Comparison of ENCODE assay signal across 28 mouse cellular contexts in genomic region chr11:70582196-70582595, GRCm38 (mm10). TPM values are rescaled to one million over a fixed set of nuclear protein-coding genes. Genes with fewer than 3 reads are reported as not detected.
A peak's percentile ranks its signal among the peaks of the same experiment; 100 is the strongest.
DNase-seq lines count a peak whose midpoint lies in the region; ATAC-seq and TF ChIP-seq lines count a peak whose summit lies in the region.
"Had no signal": no experiment of that assay in that cellular context is flagged by ENCODE, and none has a peak within 500 bp of the region (broad histone marks: within the 10 kb centered on the region; RNA-seq: fewer than 3 reads in every experiment).

No protein-coding gene starts in this region.

- H3K4me3 ChIP-seq in heart, adult 2 months: no peak overlapping the region
- H3K4me3 ChIP-seq in heart, embryonic 10.5 days: no peak overlapping the region
- no peak overlapping the region for H3K4me3 ChIP-seq in lung, embryonic 15.5 days
- H3K4me3 ChIP-seq in CH12.LX (replicated peaks in 1 of 3; ENCODE audit: low read depth in 2 of 3, low read length in 2 of 3, poor library complexity in 1 of 3): no peak overlapping the region
- no peak overlapping the region for H3K4me3 ChIP-seq in intestine, embryonic 15.5 days (replicated peaks)
- H3K4me3 ChIP-seq: forebrain, embryonic 12.5 days; hindbrain, embryonic 13.5 days; liver, embryonic 13.5 days; midbrain, embryonic 10.5 days had no signal

- no peak overlapping the region for H3K4me2 ChIP-seq in lung, embryonic 15.5 days
- H3K4me2 ChIP-seq in CH12.LX (ENCODE audit: insufficient read depth, low read depth, poor library complexity, severe bottlenecking): no peak overlapping the region
- H3K4me2 ChIP-seq in intestine, embryonic 15.5 days (replicated peaks): no peak overlapping the region
- H3K4me2 ChIP-seq: forebrain, embryonic 12.5 days; heart, embryonic 11.5 days; hindbrain, embryonic 13.5 days; liver, embryonic 13.5 days had no signal

- peak overlapping the region; percentile 58 for H3K27ac ChIP-seq in heart, adult 2 months
- no peak overlapping the region for H3K27ac ChIP-seq in heart, embryonic 10.5 days
- H3K27ac ChIP-seq in lung, embryonic 15.5 days: 0 out of 2 replicates have a peak overlapping the region, but pooled peaks have one; percentile 4
- H3K27ac ChIP-seq in CH12.LX (ENCODE audit: insufficient read depth, low read depth): peak overlapping the region; percentile 63; the same call in 1 of the 2 replicates
- 0 out of 2 replicates have a peak overlapping the region, but pooled peaks have one; percentile 6 for H3K27ac ChIP-seq in intestine, embryonic 15.5 days
- H3K27ac ChIP-seq: forebrain, embryonic 12.5 days; midbrain, embryonic 10.5 days had no signal

- no peak overlapping the region for H3K9ac ChIP-seq in heart, adult 2 months (ENCODE audit: low read depth, low read length)
- no peak overlapping the region for H3K9ac ChIP-seq in lung, embryonic 15.5 days
- no peak overlapping the region for H3K9ac ChIP-seq in CH12.LX (ENCODE audit: insufficient read depth, low read depth)
- no peak overlapping the region for H3K9ac ChIP-seq in intestine, embryonic 15.5 days
- H3K9ac ChIP-seq: forebrain, embryonic 12.5 days; hindbrain, embryonic 13.5 days; liver, embryonic 13.5 days had no signal

- no peak for TF ChIP-seq CTCF in heart, adult 2 months (IDR thresholded peaks at IDR 0.05)
- no peak for TF ChIP-seq CTCF in CH12.LX (conservative IDR thresholded peaks at IDR 0.05 in 1 of 2, IDR thresholded peaks at IDR 0.05 in 1 of 2; ENCODE audit: low read depth in 2 of 2, low read length in 2 of 2)

- H3K79me2 ChIP-seq in heart, adult 2 months (replicated peaks; ENCODE audit: control insufficient read depth, insufficient read depth, low read length): peaks cover 7% of the 10 kb centered on the region
- peaks cover 14% of the 10 kb centered on the region for H3K79me2 ChIP-seq in CH12.LX (replicated peaks; ENCODE audit: control insufficient read depth, extremely low read depth, insufficient read depth, poor library complexity, severe bottlenecking)

- no peak for ATAC-seq in lung, embryonic 15.5 days (ENCODE audit: borderline replicate concordance, extremely low read depth, low FRiP score, low TSS enrichment)
- no peak for ATAC-seq in intestine, embryonic 15.5 days
- ATAC-seq: lung, postnatal 0 days; Patski had no signal

- intact Hi-C loops in heart, adult 2 months (cut with DNase I): no loop called here

- peaks cover 6% of the 10 kb centered on the region for H3K36me3 ChIP-seq in heart, adult 2 months (ENCODE audit: control insufficient read depth, insufficient read depth, low read length)
- H3K36me3 ChIP-seq in heart, embryonic 10.5 days: peaks cover 4% of the 10 kb centered on the region; the same call in 1 of the 2 replicates
- no peaks in the 10 kb centered on the region for H3K36me3 ChIP-seq in lung, embryonic 15.5 days
- peaks cover 0 to 22% of the 10 kb centered on the region in 2 experiments for H3K36me3 ChIP-seq in CH12.LX (replicated peaks in 1 of 2; ENCODE audit: control insufficient read depth in 1 of 2, insufficient read depth in 1 of 2, low read length in 1 of 2)
- H3K36me3 ChIP-seq in intestine, embryonic 15.5 days: no peaks in the 10 kb centered on the region
- H3K36me3 ChIP-seq: forebrain, embryonic 12.5 days; hindbrain, embryonic 13.5 days; liver, embryonic 13.5 days; midbrain, embryonic 10.5 days had no signal

- H3K4me1 ChIP-seq in heart, adult 2 months (ENCODE audit: control insufficient read depth, insufficient read depth, low read length): peaks cover 43% of the 10 kb centered on the region
- H3K4me1 ChIP-seq in heart, embryonic 10.5 days: peaks cover 55% of the 10 kb centered on the region
- peaks cover 77% of the 10 kb centered on the region for H3K4me1 ChIP-seq in lung, embryonic 15.5 days
- peaks cover 49 to 99% of the 10 kb centered on the region in 2 experiments for H3K4me1 ChIP-seq in CH12.LX (ENCODE audit: control insufficient read depth in 1 of 2, insufficient read depth in 2 of 2)
- peaks cover 56% of the 10 kb centered on the region for H3K4me1 ChIP-seq in intestine, embryonic 15.5 days (replicated peaks)

- dilution Hi-C loops in CH12.LX (cut with MboI; ENCODE audit: extremely low pct_ligation_motif_present, extremely low pct_unique_long_range_greater_than_20kb, low sequenced_read_pairs): no loop called here

- TF ChIP-seq RAD21 in CH12.LX (IDR thresholded peaks at IDR 0.05; ENCODE audit: low read depth, low read length): no peak

- TF ChIP-seq EP300 in heart, adult 2 months (IDR thresholded peaks at IDR 0.05; ENCODE audit: insufficient read depth, low read depth, low read length): no peak
- 0 out of 2 replicates have a peak, but pooled peaks have one; percentile 4 for TF ChIP-seq EP300 in CH12.LX (IDR thresholded peaks at IDR 0.05; ENCODE audit: low read length)

- no peak for DNase-seq in heart, adult 2 months
- DNase-seq in heart, embryonic 10.5 days (ENCODE audit: low spot score): no peak
- no peak for DNase-seq in lung, postnatal 4 days
- DNase-seq in CH12.LX (ENCODE audit: extremely low read depth): no peak
- no peak for DNase-seq in B cell, adult 2 months
- DNase-seq in urinary bladder, postnatal 10 days (ENCODE audit: low spot score): no peak
- DNase-seq: adrenal gland, postnatal 10 days; cerebellum, adult 9-11 months; kidney, adult 11 months; kidney, postnatal 10 days; left cerebral cortex, postnatal 4 days; liver, embryonic 13.5 days; right cerebral cortex, postnatal 14 days; spleen, adult 18-20 months had no signal

- TF ChIP-seq POLR2A in heart, adult 2 months (IDR thresholded peaks at IDR 0.05; ENCODE audit: insufficient read depth, low read depth, low read length): no peak
- no peak for TF ChIP-seq POLR2A in CH12.LX (IDR thresholded peaks at IDR 0.05; ENCODE audit: low read depth, low read length)

- 42% methylated on average over 3 of the region's 3 CpGs for WGBS in heart, adult 2 months
- WGBS in heart, embryonic 10.5 days: 78% methylated on average over 3 of the region's 3 CpGs
- WGBS in lung, embryonic 15.5 days: 39% methylated on average over 3 of the region's 3 CpGs
- WGBS in intestine, embryonic 15.5 days: 56% methylated on average over 3 of the region's 3 CpGs

- in situ Hi-C loops in CH12.LX (cut with MboI; ENCODE audit: low pct_ligation_motif_present, low pct_unique_long_range_greater_than_20kb, low sequenced_read_pairs): no loop called here

- no peaks in the 10 kb centered on the region for H3K9me3 ChIP-seq in heart, embryonic 10.5 days
- no peaks in the 10 kb centered on the region for H3K9me3 ChIP-seq in lung, embryonic 15.5 days
- H3K9me3 ChIP-seq in CH12.LX (replicated peaks; ENCODE audit: low read length): no peaks in the 10 kb centered on the region
- H3K9me3 ChIP-seq in intestine, embryonic 15.5 days: no peaks in the 10 kb centered on the region
- H3K9me3 ChIP-seq: forebrain, embryonic 12.5 days; hindbrain, embryonic 13.5 days; liver, embryonic 13.5 days; midbrain, embryonic 10.5 days had no signal

- no peaks in the 10 kb centered on the region for H3K27me3 ChIP-seq in heart, adult 2 months (ENCODE audit: control insufficient read depth, insufficient read depth, low read length)
- H3K27me3 ChIP-seq in heart, embryonic 10.5 days (ENCODE audit: insufficient read depth, poor library complexity, severe bottlenecking): no peaks in the 10 kb centered on the region
- no peaks in the 10 kb centered on the region for H3K27me3 ChIP-seq in lung, embryonic 15.5 days
- H3K27me3 ChIP-seq in CH12.LX (replicated peaks): no peaks in the 10 kb centered on the region
- no peaks in the 10 kb centered on the region for H3K27me3 ChIP-seq in intestine, embryonic 15.5 days (replicated peaks)
- H3K27me3 ChIP-seq: forebrain, embryonic 12.5 days; hindbrain, embryonic 13.5 days; liver, embryonic 13.5 days; Patski had no signal

RNA-seq across cellular contexts. Expression of gene Mink1, which starts 19.5 kb away (rescaled TPM):
- 10 to 100 TPM; 41.3 to 46.8 TPM for total RNA-seq in heart, adult 2 months (2021)
- polyA plus RNA-seq in heart, adult 2 months (2012; rRNA removed): 40.8 and 49.6 TPM in 2 replicates
- 12.6 and 14.9 TPM in 2 replicates for polyA plus RNA-seq in heart, embryonic 10.5 days (2016; fragmentation: Nextera tagmentation; extraction: Ambion mirVana)
- 8.6 and 10.8 TPM in 2 replicates for polyA plus RNA-seq in lung, embryonic 15.5 days (2015; fragmentation: Nextera tagmentation; extraction: Ambion mirVana)
- 24.3 and 31.2 TPM in 2 replicates for total RNA-seq in CH12.LX (2012; rRNA removed)
- total RNA-seq in CH12.LX (2014; rRNA removed): 11.6 and 15.0 TPM in 2 replicates
- polyA plus RNA-seq in CH12.LX (2012; ENCODE audit: insufficient read length, low read depth): 79.8 and 82.8 TPM in 2 replicates
- 11.8 and 12.7 TPM in 2 replicates for polyA plus RNA-seq in intestine, embryonic 15.5 days (2015; fragmentation: Nextera tagmentation; extraction: Ambion mirVana)

RNA-seq across cellular contexts. Expression of gene 4930544D05Rik, which starts 33.5 kb away (rescaled TPM):
- not detected for total RNA-seq in heart, adult 2 months (2021)
- polyA plus RNA-seq in heart, adult 2 months (2012; rRNA removed): 0.31 TPM in 1 of 2 replicates, not detected in the other
- polyA plus RNA-seq in heart, embryonic 10.5 days (2016; fragmentation: Nextera tagmentation; extraction: Ambion mirVana): not detected in 2 replicates
- not detected in 2 replicates for polyA plus RNA-seq in lung, embryonic 15.5 days (2015; fragmentation: Nextera tagmentation; extraction: Ambion mirVana)
- total RNA-seq in CH12.LX (2012; rRNA removed) (0.17 TPM in 1 of 2 replicates, not detected in the other), CH12.LX (2014; rRNA removed) (not detected in 2 replicates)
- polyA plus RNA-seq in CH12.LX (2012; ENCODE audit: insufficient read length, low read depth): not detected in 2 replicates
- not detected in 2 replicates for polyA plus RNA-seq in intestine, embryonic 15.5 days (2015; fragmentation: Nextera tagmentation; extraction: Ambion mirVana)
- total RNA-seq: adrenal gland, postnatal 10 days; gastrocnemius, postnatal 4 days; heart, postnatal 25 days; left cerebral cortex, postnatal 4 days; midbrain, postnatal 0 days; neutrophil, adult 5-6 weeks had no signal
- polyA plus RNA-seq: C2C12; forebrain, embryonic 12.5 days; heart, embryonic 11.5 days; hindbrain, embryonic 13.5 days; liver, embryonic 13.5 days; lung, postnatal 0 days; midbrain, embryonic 10.5 days; midbrain, postnatal 0 days; Patski had no signal

RNA-seq across cellular contexts. Expression of gene Chrne, which starts 36.8 kb away (rescaled TPM):
- not detected for total RNA-seq in heart, adult 2 months (2021)
- polyA plus RNA-seq in heart, adult 2 months (2012; rRNA removed): not detected in 2 replicates
- polyA plus RNA-seq in heart, embryonic 10.5 days (2016; fragmentation: Nextera tagmentation; extraction: Ambion mirVana): not detected in 2 replicates
- polyA plus RNA-seq in lung, embryonic 15.5 days (2015; fragmentation: Nextera tagmentation; extraction: Ambion mirVana): 0.26 TPM in 1 of 2 replicates, not detected in the other
- total RNA-seq in CH12.LX (2012; rRNA removed): not detected in 2 replicates
- total RNA-seq in CH12.LX (2014; rRNA removed): not detected in 2 replicates
- polyA plus RNA-seq in CH12.LX (2012; ENCODE audit: insufficient read length, low read depth): not detected in 2 replicates
- polyA plus RNA-seq in intestine, embryonic 15.5 days (2015; fragmentation: Nextera tagmentation; extraction: Ambion mirVana): not detected in 2 replicates
- total RNA-seq: heart, postnatal 25 days; layer of hippocampus, adult 18-20 months; left cerebral cortex, postnatal 4 days; midbrain, postnatal 0 days had no signal
- polyA plus RNA-seq: forebrain, embryonic 12.5 days; heart, embryonic 11.5 days; hindbrain, embryonic 13.5 days; liver, embryonic 13.5 days; lung, postnatal 0 days; midbrain, embryonic 10.5 days; Patski had no signal

RNA-seq across cellular contexts. Expression of gene Pld2, which starts 42.3 kb away (rescaled TPM):
- total RNA-seq in heart, adult 2 months (2021): 1 to 10 TPM; 4.3 to 5.8 TPM
- 15.1 and 21.0 TPM in 2 replicates for polyA plus RNA-seq in heart, adult 2 months (2012; rRNA removed)
- polyA plus RNA-seq in heart, embryonic 10.5 days (2016; fragmentation: Nextera tagmentation; extraction: Ambion mirVana): 9.4 TPM in 2 replicates
- polyA plus RNA-seq in lung, embryonic 15.5 days (2015; fragmentation: Nextera tagmentation; extraction: Ambion mirVana): 8.6 and 8.9 TPM in 2 replicates
- total RNA-seq in CH12.LX (2012; rRNA removed): 4.0 and 4.8 TPM in 2 replicates
- 3.1 and 3.4 TPM in 2 replicates for total RNA-seq in CH12.LX (2014; rRNA removed)
- 6.6 and 6.7 TPM in 2 replicates for polyA plus RNA-seq in CH12.LX (2012; ENCODE audit: insufficient read length, low read depth)
- polyA plus RNA-seq in intestine, embryonic 15.5 days (2015; fragmentation: Nextera tagmentation; extraction: Ambion mirVana): 10.3 and 11.0 TPM in 2 replicates

RNA-seq across cellular contexts. Expression of gene Gm40193, which starts 49.5 kb away (rescaled TPM):
- total RNA-seq in heart, adult 2 months (2021): not detected
- polyA plus RNA-seq in heart, adult 2 months (2012; rRNA removed): not detected in 2 replicates
- polyA plus RNA-seq in heart, embryonic 10.5 days (2016; fragmentation: Nextera tagmentation; extraction: Ambion mirVana): not detected in 2 replicates
- polyA plus RNA-seq in lung, embryonic 15.5 days (2015; fragmentation: Nextera tagmentation; extraction: Ambion mirVana): not detected in 2 replicates
- total RNA-seq in CH12.LX (2012; rRNA removed) (not detected in 2 replicates), CH12.LX (2014; rRNA removed) (not detected in 2 replicates)
- polyA plus RNA-seq in CH12.LX (2012; ENCODE audit: insufficient read length, low read depth): not detected in 2 replicates
- polyA plus RNA-seq in intestine, embryonic 15.5 days (2015; fragmentation: Nextera tagmentation; extraction: Ambion mirVana): not detected in 2 replicates
- total RNA-seq: adrenal gland, postnatal 10 days; gastrocnemius, postnatal 4 days; heart, postnatal 25 days; layer of hippocampus, adult 18-20 months; left cerebral cortex, postnatal 4 days; midbrain, postnatal 0 days; neutrophil, adult 5-6 weeks had no signal
- polyA plus RNA-seq: C2C12; forebrain, embryonic 12.5 days; heart, embryonic 11.5 days; hindbrain, embryonic 13.5 days; liver, embryonic 13.5 days; lung, postnatal 0 days; midbrain, embryonic 10.5 days; midbrain, postnatal 0 days; Patski had no signal
